Mouse (Mus musculus) forebrain, postnatal 0 days (tissue): ENCODE data around the gene Suds3. TPM values are rescaled to one million over a fixed set of nuclear protein-coding genes. Genes with fewer than 3 reads are reported as not detected.

Experiments
- ATAC-seq: fragments of 200-750 bp; cut with Nextera tagmentation; 2 replicates; pipeline ENCODE4 v1.8.0; 2017; ENCODE audit warnings: mild to moderate bottlenecking, moderate library complexity
- DNase-seq: peaks from one replicate; pipeline ENCODE4 v3.0.0-alpha.2; 2015
- H3K27ac ChIP-seq: fragments of 300-500 bp; sonication (generic); 2 replicates; pipeline ENCODE4 v1.5.1; 2014; ENCODE audit warnings: low read depth, mild to moderate bottlenecking, antibody characterized with exemption, low read length, moderate library complexity, mixed read lengths
- H3K27me3 ChIP-seq: fragments of 300-500 bp; sonication (generic); 2 replicates; pipeline ENCODE4 v1.6.1; 2014; ENCODE audit warnings: mild to moderate bottlenecking, low read length, mixed read lengths; ENCODE audit not compliant: insufficient read depth
- H3K36me3 ChIP-seq: fragments of 300-500 bp; sonication (generic); 2 replicates; pipeline ENCODE4 v1.6.1; 2014; ENCODE audit warnings: mild to moderate bottlenecking, moderate library complexity; ENCODE audit not compliant: insufficient read depth
- H3K4me1 ChIP-seq: fragments of 300-500 bp; sonication (generic); 2 replicates; pipeline ENCODE4 v1.6.1; 2014; ENCODE audit warnings: antibody characterized with exemption; ENCODE audit not compliant: insufficient read depth
- H3K4me2 ChIP-seq: fragments of 300-500 bp; sonication (generic); 2 replicates; pipeline ENCODE4 v1.6.1; 2014; ENCODE audit warnings: low read depth, mild to moderate bottlenecking, moderate library complexity
- H3K4me3 ChIP-seq: fragments of 300-500 bp; sonication (generic); 2 replicates; pipeline ENCODE4 v1.5.1; 2014; ENCODE audit warnings: low read depth, low read length, mixed read lengths
- H3K9ac ChIP-seq: fragments of 300-500 bp; sonication (generic); 2 replicates; pipeline ENCODE4 v1.6.1; 2014; ENCODE audit warnings: mild to moderate bottlenecking
- H3K9me3 ChIP-seq: fragments of 300-500 bp; sonication (generic); 2 replicates; pipeline ENCODE4 v1.6.1; 2016; ENCODE audit warnings: low read length
- CTCF ChIP-seq: sonication (generic); IDR thresholded peaks from 2 replicates; pipeline ENCODE4 v1.5.1; 2016; ENCODE audit warnings: antibody characterized with exemption, control low read depth, low read depth
- WGBS: fragments of 180-500 bp; shearing (Covaris S2); extraction: QIAGEN DNeasy Blood & Tissue Kit; methylation state at CpG from one replicate; pipeline ENCODE4 v1.1.7; 2014; 5-methylcytosine and 5-hydroxymethylcytosine counted together
- polyA plus RNA-seq: library from polyadenylated mRNA; unstranded; fragments of >200 nt; fragmentation: Nextera tagmentation; extraction: Ambion mirVana; gene quantifications from 2 replicates; pipeline ENCODE4 v1.2.1, GENCODE M21; 2015
- total RNA-seq: library from RNA; depleted of rRNA; stranded (reverse); fragments of >200 nt; gene quantifications from 2 replicates; pipeline ENCODE4 v1.2.3, GENCODE M21; 2014

Gene Suds3
- total and polyA plus RNA-seq, 2 experiments from 2014 or later, result 75.9 to 83.5 TPM

DNA sequence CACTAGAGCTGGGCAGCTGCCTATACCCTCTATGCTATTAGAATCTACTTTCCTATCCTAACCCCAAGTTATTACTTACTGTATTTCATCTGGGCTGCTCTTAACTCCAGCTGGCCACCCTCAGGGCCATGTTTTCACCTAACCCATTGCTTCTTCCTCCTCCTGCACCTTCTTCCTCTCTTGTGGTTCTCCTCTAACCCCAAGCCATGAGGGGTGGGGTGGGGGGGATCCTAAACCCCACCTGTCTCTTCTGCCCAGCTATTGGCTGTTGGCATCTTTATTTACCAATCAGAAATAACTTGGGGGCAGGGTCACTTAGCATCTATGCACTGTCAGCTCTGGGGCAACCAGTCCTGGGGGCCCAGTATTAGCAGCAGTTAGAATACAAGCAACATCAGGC lies 30.3 kb upstream of the Suds3 start:
- no peak for DNase-seq
- Histone ChIP-seq H3K4me3 (no peak overlapping the region), H3K36me3 (no peaks in the 10 kb centered on the region), H3K9me3 (no peaks in the 10 kb centered on the region), H3K4me2 (no peak overlapping the region), H3K9ac (no peak overlapping the region), H3K4me1 (no peaks in the 10 kb centered on the region), H3K27me3 (no peaks in the 10 kb centered on the region), H3K27ac (no peak overlapping the region)
- ATAC-seq, result no peak
- TF ChIP-seq CTCF, result no peak

DNA sequence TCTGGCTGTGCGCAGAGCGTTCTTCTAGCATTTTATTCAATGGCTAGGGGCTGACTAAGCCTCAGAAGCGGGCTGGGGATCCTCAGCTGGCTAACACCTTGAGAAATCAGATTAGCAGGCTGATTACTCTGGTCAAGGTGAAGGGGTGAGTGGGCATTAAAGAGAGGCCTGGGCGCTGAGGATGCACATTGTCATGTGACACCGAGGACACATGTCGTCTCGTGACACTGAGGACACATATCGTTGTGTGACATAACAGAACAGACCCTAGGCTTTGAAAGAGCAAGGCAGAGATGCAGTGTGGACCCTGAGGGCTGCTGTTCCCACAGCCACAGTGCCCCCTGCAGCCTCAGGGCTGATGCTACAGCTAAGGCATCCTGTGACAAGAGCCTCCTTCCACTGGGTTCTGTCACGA lies 27.8 kb upstream of the Suds3 start:
- Histone ChIP-seq H3K27me3 (no peaks in the 10 kb centered on the region), H3K9me3 (no peaks in the 10 kb centered on the region), H3K36me3 (no peaks in the 10 kb centered on the region), H3K27ac (no peak overlapping the region), H3K9ac (no peak overlapping the region), H3K4me1 (no peaks in the 10 kb centered on the region), H3K4me2 (no peak overlapping the region), H3K4me3 (no peak overlapping the region)
- peak; percentile 66 for TF ChIP-seq CTCF
- WGBS, result 61% methylated on average over 9 of the region's 9 CpGs
- DNase-seq (no peak), ATAC-seq (no peak; the same call in 1 of the 2 replicates)

DNA sequence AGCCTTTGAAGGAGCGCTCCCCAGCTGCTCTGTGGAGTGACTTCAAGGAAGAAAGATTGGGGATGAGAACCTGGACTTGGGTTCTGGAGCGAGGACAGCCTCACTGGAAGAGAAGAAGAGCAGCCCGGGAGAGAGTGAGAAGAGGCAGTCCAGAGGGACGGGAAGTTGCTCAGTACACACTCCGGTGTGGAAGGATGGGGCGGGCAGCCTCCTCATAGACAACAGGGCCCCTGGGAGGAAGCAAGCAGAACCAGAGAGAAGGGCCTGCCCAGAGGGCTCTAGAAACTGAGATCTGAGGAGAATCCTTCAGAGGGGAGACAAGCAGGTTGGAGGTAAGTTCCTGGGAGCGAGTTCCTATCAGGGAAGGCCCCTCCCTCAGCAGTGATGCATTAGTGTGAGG lies 24.5 kb upstream of the Suds3 start:
- no peak for ATAC-seq
- H3K27me3 ChIP-seq, result no peaks in the 10 kb centered on the region
- whole genome bisulfite sequencing, result 74% methylated on average over 7 of the region's 7 CpGs

GRCm38 (mm10) chr5:117139822-117140221 lies 23.9 kb upstream of the Suds3 start:
- no peak for TF ChIP-seq CTCF
- DNase-seq, result no peak

More for the DNA sequence above, 24.5 kb upstream of the Suds3 start:
- Histone ChIP-seq H3K27ac (no peak overlapping the region), H3K4me3 (no peak overlapping the region), H3K36me3 (no peaks in the 10 kb centered on the region), H3K4me1 (no peaks in the 10 kb centered on the region), H3K9ac (no peak overlapping the region), H3K4me2 (no peak overlapping the region), H3K9me3 (no peaks in the 10 kb centered on the region)
- DNase-seq, result no peak
- no peak for TF ChIP-seq CTCF

GRCm38 (mm10) chr5:117138295-117138988 lies 22.5 kb upstream of the Suds3 start:
- no peak for TF ChIP-seq CTCF
- DNase-seq, result no peak
- no peaks in the 10 kb centered on the region for H3K4me1 ChIP-seq
- H3K27me3 ChIP-seq, result no peaks in the 10 kb centered on the region
- no peak overlapping the region for H3K4me3 ChIP-seq
- no peak overlapping the region for H3K9ac ChIP-seq
- no peaks in the 10 kb centered on the region for H3K9me3 ChIP-seq
- WGBS, result 88% methylated on average over 11 of the region's 11 CpGs
- no peak overlapping the region for H3K4me2 ChIP-seq
- H3K27ac ChIP-seq, result no peak overlapping the region
- no peaks in the 10 kb centered on the region for H3K36me3 ChIP-seq
- no peak for ATAC-seq

More at GRCm38 (mm10) chr5:117139822-117140221, 23.9 kb upstream of the Suds3 start:
- no peaks in the 10 kb centered on the region for H3K27me3 ChIP-seq
- no peak for ATAC-seq
- WGBS, result 69% methylated on average over 8 of the region's 8 CpGs
- no peak overlapping the region for H3K4me2 ChIP-seq
- no peak overlapping the region for H3K9ac ChIP-seq
- H3K4me1 ChIP-seq, result no peaks in the 10 kb centered on the region
- no peaks in the 10 kb centered on the region for H3K36me3 ChIP-seq
- H3K4me3 ChIP-seq, result no peak overlapping the region
- H3K27ac ChIP-seq, result no peak overlapping the region
- H3K9me3 ChIP-seq, result no peaks in the 10 kb centered on the region

DNA sequence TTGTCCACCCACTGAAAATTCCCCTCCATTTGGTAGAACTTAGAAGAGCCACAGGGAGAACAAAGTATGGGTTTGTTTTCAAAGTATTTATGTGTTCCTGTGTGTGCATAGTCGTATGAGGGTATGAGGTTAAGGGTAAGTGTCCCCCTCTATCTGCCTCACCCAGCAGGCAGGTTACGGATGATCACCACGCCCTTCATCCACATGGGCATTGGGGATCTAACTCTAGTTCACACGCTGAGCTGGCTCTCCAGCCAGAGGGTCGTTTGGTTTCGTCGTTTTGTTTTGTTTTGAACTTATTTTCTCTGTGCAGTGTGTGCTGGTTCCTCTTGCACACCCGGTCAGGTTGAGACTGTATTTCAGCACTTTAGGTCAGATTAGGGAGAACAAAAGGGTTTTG lies 21.7 kb upstream of the Suds3 start:
- Histone ChIP-seq H3K9me3 (no peaks in the 10 kb centered on the region), H3K4me2 (no peak overlapping the region), H3K4me3 (no peak overlapping the region), H3K27me3 (no peaks in the 10 kb centered on the region), H3K36me3 (no peaks in the 10 kb centered on the region), H3K9ac (no peak overlapping the region), H3K27ac (no peak overlapping the region), H3K4me1 (no peaks in the 10 kb centered on the region)
- 74% methylated on average over 8 of the region's 8 CpGs for WGBS
- TF ChIP-seq CTCF, result no peak
- DNase-seq, result no peak
- no peak for ATAC-seq

- Histone ChIP-seq H3K9me3 (no peaks in the 10 kb centered on the region), H3K4me1 (no peaks in the 10 kb centered on the region), H3K4me2 (no peak overlapping the region), H3K4me3 (no peak overlapping the region), H3K36me3 (no peaks in the 10 kb centered on the region), H3K27me3 (no peaks in the 10 kb centered on the region), H3K9ac (no peak overlapping the region), H3K27ac (no peak overlapping the region)
- 71% methylated on average over 10 of the region's 10 CpGs for WGBS
- no peak for TF ChIP-seq CTCF
- ATAC-seq (no peak), DNase-seq (no peak)
Measured at GRCm38 (mm10) chr5:117137011-117137410, 21.1 kb upstream of the Suds3 start.
